In genomic region chr8:117107533-117107932, GRCm38 (mm10) we compare ENCODE assay signal across 10 mouse cellular contexts. TPM values are rescaled to one million over a fixed set of nuclear protein-coding genes. Genes with fewer than 3 reads are reported as not detected.
DNase-seq lines count a peak whose midpoint lies in the region; ATAC-seq and TF ChIP-seq lines count a peak whose summit lies in the region.
"Had no signal": no experiment of that assay in that cellular context is flagged by ENCODE, and none has a peak within 500 bp of the region (broad histone marks: within the 10 kb centered on the region; RNA-seq: fewer than 3 reads in every experiment).

No protein-coding gene starts in this region.

- H3K4me3 ChIP-seq in midbrain, embryonic 10.5 days: no peak overlapping the region
- H3K4me3 ChIP-seq in midbrain, embryonic 15.5 days: no peak overlapping the region
- no peak overlapping the region for H3K4me3 ChIP-seq in intestine, postnatal 0 days (ENCODE audit: low read depth, low read length)
- no peak overlapping the region for H3K4me3 ChIP-seq in olfactory bulb, adult 2 months (ENCODE audit: insufficient read depth, low read depth, low read length)
- H3K4me3 ChIP-seq: embryonic facial prominence, embryonic 13.5 days; stomach, embryonic 15.5 days had no signal

- H3K9ac ChIP-seq in midbrain, embryonic 15.5 days: no peak overlapping the region
- no peak overlapping the region for H3K9ac ChIP-seq in intestine, postnatal 0 days (ENCODE audit: low read depth, low read length)
- H3K9ac ChIP-seq: embryonic facial prominence, embryonic 13.5 days; stomach, embryonic 15.5 days had no signal

- H3K4me1 ChIP-seq in midbrain, embryonic 10.5 days: no peaks in the 10 kb centered on the region
- H3K4me1 ChIP-seq in midbrain, embryonic 15.5 days: no peaks in the 10 kb centered on the region
- H3K4me1 ChIP-seq in intestine, postnatal 0 days (replicated peaks; ENCODE audit: control insufficient read depth, insufficient read depth, low read length): no peaks in the 10 kb centered on the region
- H3K4me1 ChIP-seq in olfactory bulb, adult 2 months (ENCODE audit: control insufficient read depth, insufficient read depth, low read length): no peaks in the 10 kb centered on the region
- H3K4me1 ChIP-seq: embryonic facial prominence, embryonic 13.5 days; stomach, embryonic 15.5 days had no signal

- no peaks in the 10 kb centered on the region for H3K36me3 ChIP-seq in midbrain, embryonic 10.5 days
- H3K36me3 ChIP-seq in midbrain, embryonic 15.5 days (replicated peaks): no peaks in the 10 kb centered on the region
- H3K36me3 ChIP-seq in intestine, postnatal 0 days (ENCODE audit: control insufficient read depth, insufficient read depth): no peaks in the 10 kb centered on the region
- H3K36me3 ChIP-seq: embryonic facial prominence, embryonic 13.5 days; stomach, embryonic 15.5 days had no signal

- H3K27ac ChIP-seq in midbrain, embryonic 10.5 days (replicated peaks): no peak overlapping the region
- no peak overlapping the region for H3K27ac ChIP-seq in midbrain, embryonic 15.5 days
- H3K27ac ChIP-seq in intestine, postnatal 0 days (ENCODE audit: low read depth, low read length): no peak overlapping the region
- no peak overlapping the region for H3K27ac ChIP-seq in olfactory bulb, adult 2 months (ENCODE audit: insufficient read depth, low read depth, low read length)
- H3K27ac ChIP-seq: embryonic facial prominence, embryonic 13.5 days; stomach, embryonic 15.5 days had no signal

- DNase-seq in midbrain, embryonic 10.5 days (ENCODE audit: low spot score): peak; percentile 48
- peak; percentile 65 to 77 for DNase-seq in frontal cortex, postnatal 36 days (ENCODE audit: low spot score in 2 of 2)
- DNase-seq in liver: peak; percentile 76
- DNase-seq in thymus, adult 18-20 months: peak; percentile 59 to 64

- peak; percentile 90 for TF ChIP-seq CTCF in intestine, postnatal 0 days (IDR thresholded peaks at IDR 0.05; ENCODE audit: low read depth)
- peak; percentile 44 for TF ChIP-seq CTCF in olfactory bulb, adult 2 months (IDR thresholded peaks at IDR 0.05; ENCODE audit: insufficient read depth, low read depth, low read length)

- ATAC-seq in midbrain, embryonic 15.5 days (replicated peaks): no peak
- 0 out of 2 replicates have a peak, but pooled peaks have one; percentile 52 for ATAC-seq in cerebellum, adult (ENCODE audit: insufficient number of reproducible peaks, low FRiP score, low TSS enrichment)
- no peak for ATAC-seq in intestine, postnatal 0 days

- no peak for TF ChIP-seq POLR2A in olfactory bulb, adult 2 months (IDR thresholded peaks at IDR 0.05; ENCODE audit: insufficient read depth, low read depth, low read length)

- no peak overlapping the region for H3K4me2 ChIP-seq in midbrain, embryonic 15.5 days
- H3K4me2 ChIP-seq in intestine, postnatal 0 days (replicated peaks; ENCODE audit: low read depth): no peak overlapping the region
- H3K4me2 ChIP-seq: embryonic facial prominence, embryonic 13.5 days; stomach, embryonic 15.5 days had no signal

- WGBS in midbrain, embryonic 10.5 days: 26% methylated on average over 9 of the region's 9 CpGs
- WGBS in midbrain, embryonic 15.5 days: 25% methylated on average over 9 of the region's 9 CpGs
- WGBS in intestine, postnatal 0 days: 15% methylated on average over 9 of the region's 9 CpGs
- 20% methylated on average over 9 of the region's 9 CpGs for WGBS in olfactory bulb, adult 2 months

- no peaks in the 10 kb centered on the region for H3K27me3 ChIP-seq in midbrain, embryonic 10.5 days (ENCODE audit: low read depth, poor library complexity, severe bottlenecking)
- H3K27me3 ChIP-seq in midbrain, embryonic 15.5 days (replicated peaks): no peaks in the 10 kb centered on the region
- H3K27me3 ChIP-seq in intestine, postnatal 0 days (replicated peaks; ENCODE audit: control insufficient read depth, insufficient read depth, low read length): no peaks in the 10 kb centered on the region
- H3K27me3 ChIP-seq: embryonic facial prominence, embryonic 13.5 days; stomach, embryonic 15.5 days had no signal

- no peaks in the 10 kb centered on the region for H3K9me3 ChIP-seq in midbrain, embryonic 10.5 days (replicated peaks)
- no peaks in the 10 kb centered on the region for H3K9me3 ChIP-seq in midbrain, embryonic 15.5 days
- no peaks in the 10 kb centered on the region for H3K9me3 ChIP-seq in intestine, postnatal 0 days (ENCODE audit: control insufficient read depth)
- H3K9me3 ChIP-seq: stomach, embryonic 15.5 days had no signal

RNA-seq across cellular contexts. Expression of gene Bco1, which starts 11.9 kb away (rescaled TPM):
- polyA plus RNA-seq in midbrain, embryonic 10.5 days (2016; fragmentation: Nextera tagmentation; extraction: Ambion mirVana): 0.05 and 0.10 TPM in 2 replicates
- polyA plus RNA-seq in midbrain, embryonic 15.5 days (2015; fragmentation: Nextera tagmentation; extraction: Ambion mirVana): 0.19 and 0.32 TPM in 2 replicates
- polyA plus RNA-seq in intestine, postnatal 0 days (2015; fragmentation: Nextera tagmentation; extraction: Ambion mirVana): 0.52 and 0.55 TPM in 2 replicates
- polyA plus RNA-seq in olfactory bulb, adult 2 months (2012; ENCODE audit: insufficient read depth, insufficient read length, low replicate concordance, missing spikeins): not detected in 2 replicates

RNA-seq across cellular contexts. Expression of gene Pkd1l2, which starts 25.3 kb away (rescaled TPM):
- polyA plus RNA-seq in midbrain, embryonic 10.5 days (2016; fragmentation: Nextera tagmentation; extraction: Ambion mirVana): 0.05 TPM in 1 of 2 replicates, not detected in the other
- not detected in 2 replicates for polyA plus RNA-seq in midbrain, embryonic 15.5 days (2015; fragmentation: Nextera tagmentation; extraction: Ambion mirVana)
- 0.12 and 0.33 TPM in 2 replicates for polyA plus RNA-seq in intestine, postnatal 0 days (2015; fragmentation: Nextera tagmentation; extraction: Ambion mirVana)
- not detected in 2 replicates for polyA plus RNA-seq in olfactory bulb, adult 2 months (2012; ENCODE audit: insufficient read depth, insufficient read length, low replicate concordance, missing spikeins)

RNA-seq across cellular contexts. Expression of gene Gan, which starts 50.4 kb away (rescaled TPM):
- polyA plus RNA-seq in midbrain, embryonic 10.5 days (2016; fragmentation: Nextera tagmentation; extraction: Ambion mirVana): 2.3 and 2.4 TPM in 2 replicates
- 3.5 and 3.9 TPM in 2 replicates for polyA plus RNA-seq in midbrain, embryonic 15.5 days (2015; fragmentation: Nextera tagmentation; extraction: Ambion mirVana)
- 1.1 and 1.4 TPM in 2 replicates for polyA plus RNA-seq in intestine, postnatal 0 days (2015; fragmentation: Nextera tagmentation; extraction: Ambion mirVana)
- not detected in 2 replicates for polyA plus RNA-seq in olfactory bulb, adult 2 months (2012; ENCODE audit: insufficient read depth, insufficient read length, low replicate concordance, missing spikeins)
